Mouse (Mus musculus): ENCODE results near the gene Lfng. TPM values are rescaled to one million over a fixed set of nuclear protein-coding genes. Genes with fewer than 3 reads are reported as not detected.
A peak's percentile ranks its signal among the peaks of the same experiment; 100 is the strongest.

Lfng gene
- total RNA-seq, 2 experiments from 2014 or later: 18.2 to 24.6 TPM

DNA sequence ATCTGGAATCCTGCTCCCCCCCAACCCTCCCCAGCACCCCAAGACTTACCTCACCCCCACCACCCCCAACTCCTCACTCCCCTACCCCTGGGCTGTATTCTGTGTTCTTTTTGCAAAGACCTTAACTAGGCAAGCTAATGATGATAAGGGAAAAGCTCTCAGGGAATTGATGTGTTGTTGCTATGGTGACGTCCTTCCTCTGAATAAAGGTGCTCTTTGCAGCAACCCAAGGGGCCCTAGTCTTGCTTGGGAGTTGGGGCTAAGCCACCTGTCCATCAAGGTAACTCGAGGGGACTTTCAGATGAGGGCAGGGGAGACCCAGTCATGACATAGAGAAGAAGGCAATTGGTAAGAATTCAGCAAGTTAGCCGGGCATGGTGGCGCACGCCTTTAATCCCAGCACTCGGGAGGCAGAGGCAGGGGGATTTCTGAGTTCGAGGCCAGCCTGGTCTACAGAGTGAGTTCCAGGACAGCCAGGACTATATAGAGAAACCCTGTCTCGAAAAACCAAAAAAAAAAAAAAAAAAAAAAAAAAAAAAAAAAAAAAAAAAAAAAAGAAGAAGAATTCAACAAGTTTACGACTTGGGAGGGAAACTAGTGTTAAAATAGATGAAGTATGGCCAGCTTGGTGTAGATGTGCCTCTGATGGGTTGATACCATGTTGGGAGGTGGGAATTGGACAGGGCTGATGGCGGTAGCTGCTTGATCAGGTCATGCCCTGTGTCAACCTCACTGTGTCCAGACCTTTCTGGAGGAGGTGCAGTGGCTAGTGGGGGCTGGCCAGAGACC lies 8.4 kb downstream of the Lfng start:
- DNase-seq: no peak

- no peak for DNase-seq
Measured at GRCm38 (mm10) chr5:140616110-140616503, 9.0 kb downstream of the Lfng start.

DNA sequence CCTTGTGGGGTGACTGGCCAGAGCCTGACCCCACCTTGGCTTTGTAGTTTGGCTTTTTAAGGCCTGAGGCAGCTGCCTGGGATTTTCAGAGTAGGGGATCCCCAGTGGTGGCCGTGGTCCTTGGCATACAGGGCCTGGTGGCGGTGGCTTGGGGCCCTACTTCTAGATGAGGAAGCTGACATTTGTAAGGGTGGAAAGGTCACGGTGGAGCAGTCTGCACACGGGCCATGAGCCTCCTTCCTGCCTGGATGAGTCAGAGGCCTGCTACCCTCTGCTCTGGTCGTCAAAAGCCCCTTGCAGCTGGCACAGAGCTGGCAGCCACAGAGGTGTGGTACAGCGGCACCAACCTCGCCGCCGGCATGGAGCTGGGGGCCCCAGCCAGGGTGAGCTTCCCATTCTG lies 9.6 kb downstream of the Lfng start:
- DNase-seq: peak; percentile 37

GRCm38 (mm10) chr5:140617714-140618113 lies 10.6 kb downstream of the Lfng start:
- peak; percentile 37 for DNase-seq

- DNase-seq: peak; percentile 85
Measured at GRCm38 (mm10) chr5:140619151-140619771, 12.1 kb downstream of the Lfng start.

- no peak for DNase-seq
Measured at GRCm38 (mm10) chr5:140619895-140620736, 13.0 kb downstream of the Lfng start.

DNA sequence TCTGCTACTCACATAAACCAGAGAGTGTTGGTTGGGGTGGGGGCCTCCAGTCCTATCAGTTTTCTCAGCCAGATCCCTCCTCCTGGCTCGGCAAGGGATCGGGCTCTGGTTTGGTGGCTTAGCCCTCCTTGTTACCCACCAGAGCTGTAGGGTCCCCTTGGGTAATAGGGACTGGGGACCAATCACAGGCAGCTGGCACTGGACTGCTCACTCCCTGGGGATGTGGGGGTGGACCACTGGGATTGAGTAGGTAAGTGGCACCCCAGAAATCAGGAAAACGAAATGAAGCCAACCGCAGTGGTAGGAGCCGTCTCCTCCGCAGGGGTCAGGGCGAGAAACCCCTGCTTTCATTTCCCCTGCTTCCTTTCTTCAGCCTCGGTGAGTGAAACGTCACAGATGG lies 14.0 kb downstream of the Lfng start:
- no peak for DNase-seq

DNA sequence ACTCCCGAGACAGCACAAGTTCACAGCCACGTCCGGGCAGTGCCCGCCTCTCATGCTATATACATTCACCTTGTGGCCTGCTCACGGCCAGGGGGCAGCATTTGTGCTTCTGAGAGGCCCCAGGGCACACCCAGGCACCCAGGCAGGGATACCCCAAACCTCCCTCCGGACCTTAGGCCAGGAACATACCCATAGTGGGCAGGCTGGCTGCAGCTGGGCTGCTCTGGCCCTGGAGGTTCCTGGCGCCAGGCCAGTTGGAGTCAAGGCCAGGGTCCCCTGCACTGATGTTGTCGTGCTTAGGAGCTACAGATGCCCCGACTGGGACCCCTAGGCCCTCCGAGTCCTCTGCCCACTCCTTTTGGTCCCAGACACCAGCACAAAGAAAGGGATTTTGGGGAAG lies 14.4 kb downstream of the Lfng start:
- peak; percentile 69 for DNase-seq

DNA sequence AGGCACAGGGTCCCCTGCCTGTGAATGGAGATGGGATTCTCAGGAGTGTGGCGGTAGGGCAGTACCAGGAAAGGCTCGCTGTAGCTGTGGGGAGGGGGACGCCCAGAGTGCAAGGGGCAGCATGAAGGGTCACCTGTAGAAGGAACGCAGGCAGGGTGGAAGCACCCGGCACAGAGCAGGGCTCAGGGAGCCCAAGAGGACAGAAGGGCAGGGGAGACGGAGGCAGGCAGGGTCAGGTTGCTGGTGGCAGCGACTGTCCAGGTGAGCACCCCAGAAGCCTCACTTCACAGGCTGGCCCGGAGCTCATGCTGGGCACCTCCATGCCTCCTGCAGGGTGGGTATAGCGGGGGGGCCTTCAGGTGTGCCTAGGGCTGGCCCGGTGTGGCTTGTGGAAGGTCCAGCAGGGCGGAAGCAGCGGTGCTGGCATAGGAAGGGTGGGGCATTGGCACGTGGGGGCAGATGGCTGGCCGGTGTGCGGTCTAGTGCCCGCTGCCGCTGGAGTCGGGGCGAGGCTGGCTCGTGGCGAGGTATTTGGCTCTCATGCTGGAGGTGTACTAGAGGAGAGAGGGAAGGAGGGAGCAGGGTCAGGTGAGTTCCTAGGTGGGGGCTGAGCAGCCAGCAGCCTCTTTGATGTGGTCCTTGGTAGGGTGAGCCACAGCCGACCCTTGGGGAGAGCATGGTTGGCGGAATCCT lies 16.0 kb downstream of the Lfng start:
- DNase-seq: no peak

DNA sequence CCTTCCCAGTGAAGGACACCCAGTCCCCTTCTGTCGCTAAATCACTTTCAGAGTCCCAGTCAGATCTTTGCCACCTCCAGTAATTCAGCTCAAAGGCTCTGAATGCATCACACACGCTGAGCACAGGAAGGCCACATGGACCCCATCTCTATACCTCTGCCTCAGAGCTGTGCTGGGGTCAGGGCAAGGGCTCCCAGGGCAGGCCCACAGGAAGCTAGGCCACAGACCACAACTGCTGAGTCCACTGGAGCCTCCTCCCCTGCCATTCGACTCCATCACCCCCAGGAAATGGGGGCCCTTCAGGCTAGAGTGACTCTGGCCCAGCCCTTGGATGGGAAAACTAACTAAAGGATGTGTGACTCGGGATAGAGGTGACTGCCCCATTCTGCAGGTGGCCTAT lies 16.7 kb downstream of the Lfng start:
- no peak for DNase-seq

GRCm38 (mm10) chr5:140624238-140624637 lies 17.1 kb downstream of the Lfng start:
- no peak for DNase-seq

- DNase-seq: no peak
Measured at GRCm38 (mm10) chr5:140624961-140625360, 17.8 kb downstream of the Lfng start.

GRCm38 (mm10) chr5:140627580-140627979 lies 20.5 kb downstream of the Lfng start:
- DNase-seq: no peak

DNA sequence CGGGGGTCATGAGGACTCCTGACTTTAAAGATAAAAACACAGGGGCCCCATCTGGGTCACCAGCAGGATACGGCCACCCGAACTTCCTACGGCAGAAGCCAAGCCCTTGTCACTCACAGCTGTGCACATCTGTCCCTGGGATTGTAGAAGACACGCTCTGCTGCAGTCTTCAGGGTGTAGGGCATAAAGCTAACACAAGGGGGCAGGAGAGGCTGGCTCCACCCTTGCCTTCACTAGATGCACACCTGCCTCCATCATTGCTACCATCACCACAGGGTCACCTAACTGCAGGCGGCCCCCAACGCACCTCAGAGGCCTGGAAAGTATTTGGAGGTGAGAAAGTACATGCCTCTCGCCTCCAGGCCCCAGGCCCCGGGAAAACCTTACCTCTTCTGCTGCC lies 21.9 kb downstream of the Lfng start:
- DNase-seq: peak; percentile 46

DNA sequence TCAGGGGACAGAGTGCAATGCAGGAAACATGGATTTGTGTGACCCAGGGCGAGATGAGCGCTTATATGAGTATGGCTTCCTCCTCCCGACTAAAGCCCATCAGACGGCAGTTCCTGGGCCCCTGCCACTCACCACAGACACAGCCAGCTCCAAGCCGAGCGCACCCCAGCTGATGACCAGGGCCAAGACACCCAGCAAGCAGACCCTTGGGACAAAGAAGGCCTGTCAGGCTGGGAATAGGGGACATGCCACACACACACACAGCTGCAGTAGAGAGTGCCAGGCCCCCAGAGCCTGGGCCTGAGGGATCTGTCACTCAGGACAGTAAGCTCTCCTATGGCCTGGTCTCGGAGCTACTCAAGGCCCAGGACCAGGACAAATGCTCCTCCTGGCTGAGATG lies 26.3 kb downstream of the Lfng start:
- no peak for DNase-seq

- DNase-seq: no peak
Measured at GRCm38 (mm10) chr5:140634798-140635722, 27.9 kb downstream of the Lfng start.

DNA sequence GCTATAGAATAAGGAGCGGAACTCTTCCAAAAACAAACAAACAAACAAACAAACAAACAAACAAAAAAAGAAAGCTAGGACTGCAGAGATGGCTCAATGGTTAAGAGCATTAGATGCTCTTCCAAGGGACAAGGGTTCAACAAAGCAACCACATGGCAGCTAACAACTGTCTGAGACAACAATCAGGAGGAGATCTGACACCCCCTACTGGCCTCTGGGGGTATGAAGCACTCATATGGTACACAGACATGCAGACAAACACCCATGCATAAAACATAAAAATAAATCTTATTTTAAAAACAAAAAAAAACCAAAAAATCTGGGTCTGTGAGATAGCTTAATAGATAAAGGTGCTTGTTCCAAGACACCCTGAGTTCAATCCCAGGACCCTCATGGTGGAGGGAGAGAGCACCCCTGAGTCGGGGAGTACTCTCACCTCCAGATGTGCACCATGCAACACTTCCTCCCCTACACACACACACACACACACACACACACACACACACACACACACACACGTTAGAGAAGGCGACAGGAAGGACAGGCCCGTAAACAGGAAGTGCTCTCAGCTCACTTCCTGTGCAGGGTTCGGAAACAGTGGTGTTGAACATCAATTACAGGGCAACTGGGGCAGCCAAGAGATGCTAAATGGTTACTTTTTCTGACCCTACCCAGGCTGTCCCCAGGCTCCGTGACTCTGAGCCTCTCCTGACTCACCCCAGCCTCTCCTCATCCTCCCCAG lies 29.4 kb downstream of the Lfng start:
- peak; percentile 31 for DNase-seq

GRCm38 (mm10) chr5:140637058-140637410 lies 29.9 kb downstream of the Lfng start:
- peak; percentile 68 for DNase-seq

- DNase-seq: no peak
Measured at GRCm38 (mm10) chr5:140637989-140638388, 30.9 kb downstream of the Lfng start.

DNA sequence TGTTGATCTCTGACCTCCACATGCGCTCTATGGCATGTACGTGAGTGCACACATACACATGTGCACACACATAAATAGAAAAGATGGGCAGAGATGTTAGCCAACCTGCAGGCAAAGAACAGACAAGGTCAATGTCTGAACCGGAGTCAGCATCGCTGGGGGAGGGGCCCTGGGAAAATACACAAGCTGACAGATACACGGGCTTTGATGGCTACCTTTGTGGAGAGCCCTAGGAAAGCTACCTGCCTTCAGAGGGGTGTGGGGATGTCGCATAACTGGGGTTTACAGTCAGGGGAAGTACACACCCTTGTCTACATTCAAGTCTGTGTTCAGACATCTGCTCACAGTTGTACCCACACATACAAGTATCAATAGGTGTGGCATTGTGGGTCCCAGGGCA lies 31.4 kb downstream of the Lfng start:
- no peak for DNase-seq

DNA sequence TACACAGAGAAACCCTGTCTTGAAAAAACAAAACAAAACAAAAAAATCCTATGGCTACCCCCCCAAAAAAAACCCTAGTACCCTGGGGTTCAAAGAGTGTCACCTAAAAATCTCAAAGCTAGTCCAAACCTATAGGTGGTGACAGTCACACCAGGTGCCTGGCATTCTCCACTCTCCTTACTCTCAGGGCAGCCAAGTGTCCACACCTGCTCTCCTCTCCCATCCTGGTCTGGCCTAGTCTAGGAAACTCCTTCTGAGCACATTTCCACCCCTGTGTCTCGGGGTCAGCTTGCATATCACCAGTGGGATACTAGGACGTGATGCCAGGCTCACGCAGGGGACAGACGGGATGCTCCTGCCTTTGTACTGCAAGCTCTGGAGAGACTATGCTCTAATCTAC lies 32.2 kb downstream of the Lfng start:
- no peak for DNase-seq
